Mouse (Mus musculus) brain, embryonic 14.5 days (tissue): ENCODE measurements around the gene Ak7. TPM values are rescaled to one million over a fixed set of nuclear protein-coding genes. Genes with fewer than 3 reads are reported as not detected.

Experiments
- DNase-seq: peaks from one replicate; pipeline ENCODE4 v3.0.0-alpha.2; 2011; ENCODE audit warnings: low read depth
- CTCF ChIP-seq: fragments of 200-500 bp; IDR thresholded peaks from 2 replicates; pipeline ENCODE4 v1.5.1; 2012; ENCODE audit warnings: inconsistent platforms, mild to moderate bottlenecking, moderate library complexity, borderline replicate concordance; ENCODE audit not compliant: insufficient read depth, insufficient read length; ENCODE audit errors: extremely low read depth
- POLR2A ChIP-seq: fragments of 200-500 bp; IDR thresholded peaks from 2 replicates; pipeline ENCODE4 v1.6.1; 2012; ENCODE audit warnings: mild to moderate bottlenecking, inconsistent platforms, borderline replicate concordance; ENCODE audit not compliant: poor library complexity, insufficient read depth, insufficient read length, severe bottlenecking; ENCODE audit errors: extremely low read depth
- polyA plus RNA-seq: library from polyadenylated mRNA; depleted of rRNA; stranded (reverse); fragments of >200 nt; gene quantifications from 2 replicates; pipeline ENCODE4 v1.2.3, GENCODE M21; 2012

Ak7 gene
- polyA plus RNA-seq, 1 experiment: 3.6 TPM

DNA sequence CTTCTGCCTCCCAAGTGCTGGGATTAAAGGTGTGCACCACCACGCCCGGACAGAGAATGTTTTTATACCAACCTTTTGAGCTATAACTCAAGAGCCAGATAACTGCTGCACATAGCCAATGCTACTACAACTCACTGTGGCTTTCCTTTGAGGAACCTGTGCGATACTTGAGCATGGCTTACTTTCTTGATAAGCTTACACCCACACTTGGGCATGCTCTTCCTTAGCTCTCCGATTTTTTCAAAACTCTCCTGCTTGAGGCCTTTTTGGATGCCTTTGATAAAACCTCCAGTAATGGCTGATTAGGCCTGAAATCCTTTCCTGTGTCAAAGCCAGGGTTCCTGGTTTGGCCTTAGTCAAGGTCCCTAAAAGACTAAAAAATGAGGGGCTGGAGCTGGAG is 71.9 kb downstream of the Ak7 start:
- no peak for TF ChIP-seq POLR2A
- no peak for TF ChIP-seq CTCF
- DNase-seq: no peak

- TF ChIP-seq CTCF (no peak), POLR2A (peak; percentile 75; the same call in 1 of the 2 replicates)
Measured at GRCm38 (mm10) chr12:105784196-105784999, 78.6 kb downstream of the Ak7 start, which contains the start of gene Papola. Gene Papola, plus strand, starts transcription at chr12:105784694.

GRCm38 (mm10) chr12:105785000-105785774 is 79.4 kb downstream of the Ak7 start:
- no peak for TF ChIP-seq POLR2A
- TF ChIP-seq CTCF: no peak
- no peak for DNase-seq

More at GRCm38 (mm10) chr12:105784196-105784999, 78.6 kb downstream of the Ak7 start, which contains the start of gene Papola:
- peak; percentile 98 for DNase-seq

- no peak for DNase-seq
- TF ChIP-seq POLR2A (no peak), CTCF (no peak)
Measured at GRCm38 (mm10) chr12:105786113-105786512, 80.3 kb downstream of the Ak7 start.

DNA sequence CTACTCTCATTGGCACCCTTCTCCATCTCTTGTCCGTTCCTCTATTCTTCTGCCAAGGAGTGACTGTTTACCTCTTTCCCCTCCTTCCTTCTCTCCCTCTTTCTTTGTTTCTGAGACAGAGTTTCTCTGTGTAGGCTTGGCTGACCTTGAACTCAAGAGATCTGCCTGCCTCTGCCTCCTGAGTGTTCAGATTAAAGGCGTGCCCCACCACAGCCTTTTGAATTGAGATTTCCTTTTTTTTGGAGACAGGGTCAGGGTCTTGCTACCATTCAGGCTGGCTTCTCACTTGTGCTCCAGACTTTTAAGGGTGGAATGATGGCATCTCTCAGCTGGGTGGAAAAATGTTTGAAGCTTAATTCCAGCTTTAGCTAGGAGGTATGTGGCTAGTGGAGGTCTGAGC is 81.8 kb downstream of the Ak7 start:
- TF ChIP-seq CTCF (no peak), POLR2A (no peak)
- no peak for DNase-seq

- TF ChIP-seq CTCF (no peak), POLR2A (no peak)
- no peak for DNase-seq
Measured at GRCm38 (mm10) chr12:105789885-105790284, 84.1 kb downstream of the Ak7 start.

DNA sequence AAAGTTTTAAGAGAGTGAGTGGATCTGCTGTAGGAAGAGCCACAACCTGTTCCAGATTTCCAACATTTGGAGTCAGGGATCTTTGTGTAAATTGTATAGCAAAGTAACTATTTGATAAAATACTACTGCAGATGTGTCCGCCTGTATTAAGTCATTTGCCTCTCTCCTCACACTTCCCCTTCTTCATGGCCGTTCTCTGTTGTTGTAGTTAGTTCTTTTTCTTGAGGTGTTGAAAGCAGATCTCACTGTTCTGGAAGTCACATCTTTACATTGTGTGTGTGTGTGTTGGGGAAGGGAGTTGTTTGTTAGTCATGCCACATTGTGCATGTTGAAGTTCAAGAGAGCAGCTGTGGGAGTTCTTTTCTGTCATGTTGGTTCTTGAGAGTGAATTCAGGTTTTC is 89.1 kb downstream of the Ak7 start:
- TF ChIP-seq CTCF (no peak), POLR2A (no peak)
- no peak for DNase-seq

DNA sequence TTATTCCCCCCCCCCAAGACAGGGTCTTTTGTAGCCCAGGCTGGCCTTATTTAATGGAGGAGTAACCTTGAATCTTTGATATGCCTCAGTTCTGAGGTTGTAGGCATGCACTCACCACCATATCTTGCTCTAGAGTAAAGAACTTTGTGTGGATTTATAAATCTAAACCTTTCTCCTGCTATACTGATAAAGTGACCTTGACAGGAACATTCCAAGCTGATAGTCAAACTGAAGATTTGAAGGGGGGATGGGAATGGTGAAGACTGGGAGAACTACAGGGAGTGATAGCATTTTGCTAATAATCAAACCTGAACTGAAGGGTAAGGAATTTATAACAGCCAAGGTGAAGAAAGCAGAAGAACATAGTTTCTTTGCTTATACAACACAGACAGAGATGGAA is 92.2 kb downstream of the Ak7 start:
- DNase-seq: no peak
- TF ChIP-seq CTCF (no peak), POLR2A (no peak)

- no peak for DNase-seq
- TF ChIP-seq POLR2A: no peak
- no peak for TF ChIP-seq CTCF
Measured at GRCm38 (mm10) chr12:105805790-105806189, 100.0 kb downstream of the Ak7 start.

DNA sequence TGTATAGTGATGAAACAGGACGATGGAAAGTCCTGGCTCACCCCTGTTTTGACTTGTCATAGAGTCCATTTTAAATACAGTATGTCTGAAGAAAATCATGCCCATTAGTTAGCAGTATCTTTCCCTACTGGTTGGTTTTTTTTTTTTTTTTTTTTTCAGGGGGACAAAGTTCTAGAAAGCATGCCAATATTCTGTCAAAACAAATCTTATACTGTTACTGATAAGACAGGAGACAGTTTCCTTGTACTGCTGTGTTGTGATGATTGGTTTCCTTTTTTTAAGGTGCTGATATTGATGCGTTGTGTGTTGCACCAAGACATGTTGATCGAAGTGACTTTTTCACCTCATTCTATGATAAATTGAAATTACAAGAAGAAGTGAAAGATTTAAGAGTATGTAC is 100.4 kb downstream of the Ak7 start:
- DNase-seq: no peak
- no peak for TF ChIP-seq POLR2A
- no peak for TF ChIP-seq CTCF

- TF ChIP-seq POLR2A (no peak), CTCF (no peak)
- DNase-seq: no peak
Measured at GRCm38 (mm10) chr12:105807416-105807815, 101.6 kb downstream of the Ak7 start.
